Comparison of ENCODE assay signal across 8 mouse cellular contexts in genomic region chr5:144767911-144768841, GRCm38 (mm10). TPM values are rescaled to one million over a fixed set of nuclear protein-coding genes. Genes with fewer than 3 reads are reported as not detected.
DNase-seq lines count a peak whose midpoint lies in the region; ATAC-seq and TF ChIP-seq lines count a peak whose summit lies in the region.

No protein-coding gene starts in this region.

- peak overlapping the region; percentile 98 for H3K27ac ChIP-seq in brown adipose tissue, adult 24 weeks (replicated peaks; ENCODE audit: low read depth, low read length)
- H3K27ac ChIP-seq in heart, embryonic 15.5 days: peak overlapping the region; percentile 98
- peak overlapping the region; percentile 46 for H3K27ac ChIP-seq in liver, embryonic 14.5 days
- H3K27ac ChIP-seq in neural tube, embryonic 11.5 days (ENCODE audit: low read depth, low read length): peak overlapping the region; percentile 90
- H3K27ac ChIP-seq in stomach, postnatal 0 days (replicated peaks): peak overlapping the region; percentile 92

- peak overlapping the region; percentile 96 for H3K4me3 ChIP-seq in brown adipose tissue, adult 24 weeks (ENCODE audit: insufficient read depth, low read depth, low read length)
- peak overlapping the region; percentile 98 for H3K4me3 ChIP-seq in heart, embryonic 15.5 days
- H3K4me3 ChIP-seq in liver, embryonic 14.5 days (ENCODE audit: insufficient read depth in 1 of 2, low read depth in 2 of 2, low read length in 2 of 2): peak overlapping the region; percentile 65 to 94
- peak overlapping the region; percentile 85 for H3K4me3 ChIP-seq in neural tube, embryonic 11.5 days (ENCODE audit: low read depth, low read length)
- H3K4me3 ChIP-seq in stomach, postnatal 0 days (ENCODE audit: low read depth, low read length): peak overlapping the region; percentile 62

- DNase-seq in CD4-positive, CD25-positive, alpha-beta regulatory T cell, adult 2 months (ENCODE audit: low read depth, low spot score): peak; percentile 96
- DNase-seq in fibroblast of lung, adult 2 months (ENCODE audit: low read depth): peak; percentile 67
- DNase-seq in kidney, postnatal 25 days: peak; percentile 86 to 94
- DNase-seq in liver, embryonic 14.5 days (ENCODE audit: low read depth in 3 of 3, low spot score in 3 of 3): peak; percentile 69 to 73 (median 72)
- DNase-seq in neural tube, embryonic 11.5 days (ENCODE audit: low spot score): peak; percentile 93
- DNase-seq in stomach, postnatal 0 days (ENCODE audit: low spot score): peak; percentile 90

- under 1% methylated on average over 91 of the region's 92 CpGs for WGBS in heart, embryonic 15.5 days
- under 1% methylated on average over 86 of the region's 92 CpGs for WGBS in liver, embryonic 14.5 days (ENCODE audit: insufficient replicate concordance)
- WGBS in neural tube, embryonic 11.5 days: under 1% methylated on average over 88 of the region's 92 CpGs
- under 1% methylated on average over 91 of the region's 92 CpGs for WGBS in stomach, postnatal 0 days

- peak overlapping the region; percentile 66 for H3K4me2 ChIP-seq in heart, embryonic 15.5 days
- H3K4me2 ChIP-seq in liver, embryonic 14.5 days (ENCODE audit: low read depth): peak overlapping the region; percentile 80
- H3K4me2 ChIP-seq in neural tube, embryonic 11.5 days (ENCODE audit: low read depth): peak overlapping the region; percentile 81
- peak overlapping the region; percentile 74 for H3K4me2 ChIP-seq in stomach, postnatal 0 days (replicated peaks; ENCODE audit: low read depth)

- H3K36me3 ChIP-seq in heart, embryonic 15.5 days: peaks cover 14% of the 10 kb centered on the region; the same call in 1 of the 2 replicates
- peaks cover 2% of the 10 kb centered on the region; the same call in 1 of the 2 replicates for H3K36me3 ChIP-seq in liver, embryonic 14.5 days (replicated peaks; ENCODE audit: control insufficient read depth, insufficient read depth, low read depth)
- 0 out of 2 replicates have a peak, but pooled peaks cover 3% of the 10 kb centered on the region for H3K36me3 ChIP-seq in neural tube, embryonic 11.5 days (ENCODE audit: control insufficient read depth, insufficient read depth, low read length)
- H3K36me3 ChIP-seq in stomach, postnatal 0 days (ENCODE audit: control insufficient read depth, insufficient read depth, low read length): no peaks in the 10 kb centered on the region; the same call in 1 of the 2 replicates

- H3K9ac ChIP-seq in heart, embryonic 15.5 days: peak overlapping the region; percentile 99
- peak overlapping the region; percentile 93 for H3K9ac ChIP-seq in liver, embryonic 14.5 days (replicated peaks)
- H3K9ac ChIP-seq in neural tube, embryonic 11.5 days (ENCODE audit: low read length): peak overlapping the region; percentile 94
- H3K9ac ChIP-seq in stomach, postnatal 0 days (ENCODE audit: low read length): peak overlapping the region; percentile 87

- no peaks in the 10 kb centered on the region for H3K9me3 ChIP-seq in heart, embryonic 15.5 days (replicated peaks)
- H3K9me3 ChIP-seq in liver, embryonic 14.5 days (ENCODE audit: control insufficient read depth, low read length): no peaks in the 10 kb centered on the region
- H3K9me3 ChIP-seq in neural tube, embryonic 11.5 days (ENCODE audit: control insufficient read depth, low read length): no peaks in the 10 kb centered on the region
- H3K9me3 ChIP-seq in stomach, postnatal 0 days (ENCODE audit: control insufficient read depth, low read length): no peaks in the 10 kb centered on the region

- H3K4me1 ChIP-seq in brown adipose tissue, adult 24 weeks (ENCODE audit: control insufficient read depth, insufficient read depth, insufficient read length, low read length): peaks cover 2% of the 10 kb centered on the region; the same call in 1 of the 2 replicates
- H3K4me1 ChIP-seq in heart, embryonic 15.5 days (replicated peaks): peaks cover 10% of the 10 kb centered on the region
- peaks cover 5 to 15% of the 10 kb centered on the region in 2 experiments; a peak in 3 of 4 replicates for H3K4me1 ChIP-seq in liver, embryonic 14.5 days (replicated peaks; ENCODE audit: control insufficient read depth in 2 of 2, insufficient read depth in 2 of 2, low read length in 1 of 2)
- H3K4me1 ChIP-seq in neural tube, embryonic 11.5 days (ENCODE audit: control insufficient read depth, insufficient read depth, low read length): peaks cover 9% of the 10 kb centered on the region
- H3K4me1 ChIP-seq in stomach, postnatal 0 days (replicated peaks; ENCODE audit: control insufficient read depth, insufficient read depth): peaks cover 4% of the 10 kb centered on the region; the same call in 1 of the 2 replicates

- TF ChIP-seq CTCF in liver, embryonic 14.5 days (IDR thresholded peaks at IDR 0.05; ENCODE audit: low read depth): peak; percentile 84
- peak; percentile 88 for TF ChIP-seq CTCF in stomach, postnatal 0 days (IDR thresholded peaks at IDR 0.05; ENCODE audit: low read depth)

- H3K27me3 ChIP-seq in heart, embryonic 15.5 days: peaks cover 2% of the 10 kb centered on the region; the same call in 1 of the 2 replicates
- H3K27me3 ChIP-seq in liver, embryonic 14.5 days (ENCODE audit: control insufficient read depth, insufficient read depth, low read length): no peaks in the 10 kb centered on the region
- H3K27me3 ChIP-seq in neural tube, embryonic 11.5 days (ENCODE audit: control insufficient read depth, insufficient read depth, low read length): no peaks in the 10 kb centered on the region
- no peaks in the 10 kb centered on the region for H3K27me3 ChIP-seq in stomach, postnatal 0 days (ENCODE audit: control insufficient read depth, insufficient read depth, low read length)

- ATAC-seq in heart, embryonic 15.5 days (replicated peaks; ENCODE audit: insufficient number of reproducible peaks, insufficient read depth, low FRiP score, low read depth): peak; percentile 92
- ATAC-seq in liver, embryonic 14.5 days (ENCODE audit: insufficient read depth): peak; percentile 89
- peak; percentile 91 for ATAC-seq in neural tube, embryonic 11.5 days (ENCODE audit: insufficient read depth, low FRiP score, low TSS enrichment)
- ATAC-seq in stomach, postnatal 0 days (ENCODE audit: low FRiP score, low TSS enrichment): peak; percentile 84

- no peak for TF ChIP-seq EP300 in liver, embryonic 14.5 days (IDR thresholded peaks at IDR 0.05; ENCODE audit: low read depth)
- no peak for TF ChIP-seq EP300 in stomach, postnatal 0 days (optimal IDR thresholded peaks at IDR 0.05)

RNA-seq across cellular contexts. Expression of gene Trrap, which starts 0.6 kb away (rescaled TPM):
- 12.9 and 13.5 TPM in 2 replicates for polyA plus RNA-seq in brown adipose tissue, adult 24 weeks (2012; ENCODE audit: insufficient read depth, insufficient read length, missing spikeins)
- 41.2 and 49.4 TPM in 2 replicates for polyA plus RNA-seq in heart, embryonic 15.5 days (2015; fragmentation: Nextera tagmentation; extraction: Ambion mirVana)
- polyA plus RNA-seq in liver, embryonic 14.5 days (2012; rRNA removed): 20.4 and 27.1 TPM in 2 replicates
- 11.7 and 13.1 TPM in 2 replicates for polyA plus RNA-seq in liver, embryonic 14.5 days (2014; fragmentation: Nextera tagmentation; extraction: Ambion mirVana)
- 96.8 and 99.2 TPM in 2 replicates for polyA plus RNA-seq in neural tube, embryonic 11.5 days (2014; fragmentation: Nextera tagmentation; extraction: Ambion mirVana)
- 22.7 TPM in 2 replicates for polyA plus RNA-seq in stomach, postnatal 0 days (2015; fragmentation: Nextera tagmentation; extraction: Ambion mirVana)

RNA-seq across cellular contexts. Expression of gene Tmem130, which starts 6.6 kb away (rescaled TPM):
- not detected in 2 replicates for polyA plus RNA-seq in brown adipose tissue, adult 24 weeks (2012; ENCODE audit: insufficient read depth, insufficient read length, missing spikeins)
- 0.74 and 1.3 TPM in 2 replicates for polyA plus RNA-seq in heart, embryonic 15.5 days (2015; fragmentation: Nextera tagmentation; extraction: Ambion mirVana)
- 0.20 and 0.28 TPM in 2 replicates for polyA plus RNA-seq in liver, embryonic 14.5 days (2012; rRNA removed)
- polyA plus RNA-seq in liver, embryonic 14.5 days (2014; fragmentation: Nextera tagmentation; extraction: Ambion mirVana): 0.10 and 0.19 TPM in 2 replicates
- 18.4 and 19.6 TPM in 2 replicates for polyA plus RNA-seq in neural tube, embryonic 11.5 days (2014; fragmentation: Nextera tagmentation; extraction: Ambion mirVana)
- polyA plus RNA-seq in stomach, postnatal 0 days (2015; fragmentation: Nextera tagmentation; extraction: Ambion mirVana): 2.9 and 3.2 TPM in 2 replicates

Comparison
In these comparisons a context has a peak if more than half of its experiments do, and no peak if none do; other contexts are left out.
1. Peak in every context shown above with its lines: DNase-seq, ATAC-seq, H3K4me3 ChIP-seq and H3K27ac ChIP-seq.
2. H3K27ac ChIP-seq: peak in every context shown above with its lines; median percentile 98 in brown adipose tissue, adult 24 weeks; 98 in heart, embryonic 15.5 days; 92 in stomach, postnatal 0 days; 90 in neural tube, embryonic 11.5 days; 46 in liver, embryonic 14.5 days.